Mouse (Mus musculus) olfactory bulb, adult 2 months (tissue): Measurements from ENCODE around the gene Aqp2.

ENCODE experiments used
- CTCF ChIP-seq: fragments of 200-500 bp; IDR thresholded peaks from 2 replicates; pipeline ENCODE4 v1.5.1; 2012; ENCODE audit warnings: low read depth, mild to moderate bottlenecking, low read length, moderate library complexity; ENCODE audit not compliant: insufficient read depth
- POLR2A ChIP-seq: fragments of 200-500 bp; IDR thresholded peaks from 2 replicates; pipeline ENCODE4 v1.6.1; 2012; ENCODE audit warnings: mild to moderate bottlenecking, low read depth, low read length, moderate library complexity; ENCODE audit not compliant: insufficient read depth

GRCm38 (mm10) chr15:99586525-99586924, 7.7 kb downstream of the Aqp2 start:
- TF ChIP-seq CTCF: no peak
- TF ChIP-seq POLR2A: no peak
